Mouse (Mus musculus) liver, postnatal 0 days (tissue): ENCODE measurements around the gene Olfr703. TPM values are rescaled to one million over a fixed set of nuclear protein-coding genes. Genes with fewer than 3 reads are reported as not detected.

Experiments used
- ATAC-seq: fragments of 200-750 bp; cut with Nextera tagmentation; 2 replicates; pipeline ENCODE4 v1.8.0; 2017; ENCODE audit warnings: mild to moderate bottlenecking, moderate library complexity
- DNase-seq: peaks from one replicate; pipeline ENCODE4 v3.0.0-alpha.2; 2016
- H3K27ac ChIP-seq: fragments of 300-500 bp; sonication (generic); 2 replicates; pipeline ENCODE4 v1.5.1; 2014; ENCODE audit warnings: antibody characterized with exemption, moderate library complexity, mild to moderate bottlenecking, low read depth
- H3K27me3 ChIP-seq: fragments of 300-500 bp; sonication (generic); 2 replicates; pipeline ENCODE4 v1.6.1; 2014; ENCODE audit warnings: low read length, control low read depth, mixed read lengths; ENCODE audit not compliant: insufficient read depth
- H3K36me3 ChIP-seq: fragments of 300-500 bp; sonication (generic); replicated peaks from 2 replicates; pipeline ENCODE4 v1.6.1; 2014; ENCODE audit warnings: mild to moderate bottlenecking, control low read depth, low read length, moderate library complexity, mixed read lengths; ENCODE audit not compliant: insufficient read depth
- H3K4me1 ChIP-seq: fragments of 300-500 bp; sonication (generic); 2 replicates; pipeline ENCODE4 v1.6.1; 2014; ENCODE audit warnings: antibody characterized with exemption, mild to moderate bottlenecking, control low read depth; ENCODE audit not compliant: insufficient read depth
- H3K4me2 ChIP-seq: fragments of 300-500 bp; sonication (generic); 2 replicates; pipeline ENCODE4 v1.6.1; 2014; ENCODE audit warnings: low read depth, mild to moderate bottlenecking, low read length, moderate library complexity, mixed read lengths
- H3K4me3 ChIP-seq: fragments of 300-500 bp; sonication (generic); 2 replicates; pipeline ENCODE4 v1.5.1; 2014; ENCODE audit warnings: low read depth, low read length
- H3K9ac ChIP-seq: fragments of 300-500 bp; sonication (generic); replicated peaks from 2 replicates; pipeline ENCODE4 v1.6.1; 2014; ENCODE audit warnings: mild to moderate bottlenecking, moderate library complexity
- H3K9me3 ChIP-seq: fragments of 300-500 bp; sonication (generic); 2 replicates; pipeline ENCODE4 v1.6.1; 2016; ENCODE audit warnings: mild to moderate bottlenecking, control low read depth, low read length, mixed read lengths
- CTCF ChIP-seq: sonication (generic); IDR thresholded peaks from 2 replicates; pipeline ENCODE4 v1.5.1; 2016; ENCODE audit warnings: antibody characterized with exemption, low read depth
- EP300 ChIP-seq: IDR thresholded peaks from 2 replicates; pipeline ENCODE4 v1.6.1; 2016; ENCODE audit warnings: antibody characterized with exemption, low read depth, mild to moderate bottlenecking
- WGBS: fragments of 180-500 bp; shearing (Covaris S2); extraction: QIAGEN DNeasy Blood & Tissue Kit; methylation state at CpG from one replicate; pipeline ENCODE4 v1.1.7; 2014; ENCODE audit not compliant: insufficient replicate concordance; 5-methylcytosine and 5-hydroxymethylcytosine counted together
- polyA plus RNA-seq: library from polyadenylated mRNA; unstranded; fragments of >200 nt; fragmentation: Nextera tagmentation; extraction: Ambion mirVana; gene quantifications from 2 replicates; pipeline ENCODE4 v1.2.1, GENCODE M21; 2015

Olfr703 gene
- polyA plus RNA-seq, 1 experiment from 2014 or later: not detected

GRCm38 (mm10) chr7:106876791-106877190 lies 33.6 kb downstream of the Olfr703 start, which contains the start of gene Olfr705:
TSS of gene Olfr705 (minus strand) at chr7:106876891.
- TF ChIP-seq CTCF: no peak
- TF ChIP-seq EP300: no peak
- H3K4me3 ChIP-seq: no peak within 1 kb of the TSS

GRCm38 (mm10) chr7:106888062-106888461 lies 44.9 kb downstream of the Olfr703 start, which contains the start of gene Olfr706:
TSS of gene Olfr706 (minus strand) at chr7:106888162.
- TF ChIP-seq CTCF: no peak
- no peak for TF ChIP-seq EP300
- ATAC-seq: no peak
- no peak within 1 kb of the TSS for H3K4me3 ChIP-seq
- H3K27ac ChIP-seq: no peak within 1 kb of the TSS
- H3K4me1 ChIP-seq: no peaks in the 10 kb centered on the region
- DNase-seq: no peak
- H3K9ac ChIP-seq: no peak within 1 kb of the TSS
- no peaks in the 10 kb centered on the region for H3K9me3 ChIP-seq
- WGBS: 68% methylated on average over 2 of the region's 2 CpGs
- H3K36me3 ChIP-seq: no peaks in the 10 kb centered on the region
- H3K27me3 ChIP-seq: no peaks in the 10 kb centered on the region
- no peak within 1 kb of the TSS for H3K4me2 ChIP-seq

More at GRCm38 (mm10) chr7:106876791-106877190, 33.6 kb downstream of the Olfr703 start, which contains the start of gene Olfr705:
- H3K9me3 ChIP-seq: no peaks in the 10 kb centered on the region
- ATAC-seq: no peak
- H3K4me2 ChIP-seq: no peak within 1 kb of the TSS
- 66% methylated on average over 3 of the region's 3 CpGs for WGBS
- no peak within 1 kb of the TSS for H3K9ac ChIP-seq
- no peaks in the 10 kb centered on the region for H3K36me3 ChIP-seq
- no peak for DNase-seq
- no peaks in the 10 kb centered on the region for H3K27me3 ChIP-seq
- H3K4me1 ChIP-seq: no peaks in the 10 kb centered on the region
- no peak within 1 kb of the TSS for H3K27ac ChIP-seq

Other genes with a start within 250 kb of the Olfr703 start
- not detected in 2 replicates for gene Olfr693, start 162.8 kb upstream of the Olfr703 start, polyA plus RNA-seq
- not detected in 2 replicates for gene Olfr694, start 151.5 kb upstream of the Olfr703 start, polyA plus RNA-seq
- gene Olfr695, start 127.0 kb upstream of the Olfr703 start, polyA plus RNA-seq: not detected in 2 replicates
- gene Olfr697, start 100.9 kb upstream of the Olfr703 start, polyA plus RNA-seq: not detected in 2 replicates
- gene Olfr698, start 88.0 kb upstream of the Olfr703 start, polyA plus RNA-seq: not detected in 2 replicates
- gene Olfr699, start 50.2 kb upstream of the Olfr703 start, polyA plus RNA-seq: not detected in 2 replicates
- not detected in 2 replicates for gene Olfr700, start 34.5 kb upstream of the Olfr703 start, polyA plus RNA-seq
- gene Olfr701, start 29.2 kb upstream of the Olfr703 start, polyA plus RNA-seq: not detected in 2 replicates
- not detected in 2 replicates for gene Olfr702, start 9.5 kb upstream of the Olfr703 start, polyA plus RNA-seq
- not detected in 2 replicates for gene Olfr704, start 19.8 kb downstream of the Olfr703 start, polyA plus RNA-seq
- gene Olfr705, start 33.5 kb downstream of the Olfr703 start, polyA plus RNA-seq: not detected in 2 replicates
- gene Olfr706, start 44.8 kb downstream of the Olfr703 start, polyA plus RNA-seq: not detected in 2 replicates
- not detected in 2 replicates for gene Olfr707, start 57.9 kb downstream of the Olfr703 start, polyA plus RNA-seq
- gene Olfr1532-ps1, start 64.6 kb downstream of the Olfr703 start, polyA plus RNA-seq: not detected in 2 replicates
- not detected in 2 replicates for gene Olfr709-ps1, start 88.9 kb downstream of the Olfr703 start, polyA plus RNA-seq
- not detected in 2 replicates for gene Olfr710, start 105.0 kb downstream of the Olfr703 start, polyA plus RNA-seq
- not detected in 2 replicates for gene Olfr6, start 120.6 kb downstream of the Olfr703 start, polyA plus RNA-seq
- not detected in 2 replicates for gene Olfr711, start 132.1 kb downstream of the Olfr703 start, polyA plus RNA-seq
- gene Olfr2, start 162.7 kb downstream of the Olfr703 start, polyA plus RNA-seq: not detected in 2 replicates
- gene Olfr713, start 187.8 kb downstream of the Olfr703 start, polyA plus RNA-seq: not detected in 2 replicates
- gene Olfr714, start 227.6 kb downstream of the Olfr703 start, polyA plus RNA-seq: not detected in 2 replicates
- gene Olfr17, start 249.9 kb downstream of the Olfr703 start, polyA plus RNA-seq: not detected in 2 replicates